Mouse (Mus musculus) urinary bladder, adult 2 months (tissue): ENCODE data around the gene Spag9. TPM values are rescaled to one million over a fixed set of nuclear protein-coding genes. Genes with fewer than 3 reads are reported as not detected.
"Not testable (repeated sequence)": the region's sequence is repeated elsewhere in the genome, so short reads cannot be mapped to it uniquely, and the experiment has no call there.

Source experiments
- DNase-seq: peaks from one replicate; pipeline ENCODE4 v3.0.0; 2022; ENCODE audit warnings: low spot score
- polyA plus RNA-seq: library from polyadenylated mRNA; depleted of rRNA; stranded (reverse); fragments of >200 nt; gene quantifications from 2 replicates; pipeline ENCODE4 v1.2.3, GENCODE M21; 2012

The Spag9 gene
- polyA plus RNA-seq, 1 experiment, result 42.1 TPM

- DNase-seq, result no peak
These were observed 9.6 kb upstream of the Spag9 start for GRCm38 (mm10) chr11:93986298-93986697.

- no peak for DNase-seq
These were observed 8.9 kb upstream of the Spag9 start for GRCm38 (mm10) chr11:93987026-93987425.

- no peak for DNase-seq
These were observed 8.1 kb upstream of the Spag9 start for GRCm38 (mm10) chr11:93987625-93988327.

- DNase-seq, result no peak
These were observed 7.4 kb upstream of the Spag9 start for GRCm38 (mm10) chr11:93988328-93989062.

- no peak for DNase-seq
These were observed 1.4 kb upstream of the Spag9 start for GRCm38 (mm10) chr11:93994531-93994930.

GRCm38 (mm10) chr11:93995111-93995719 is 676 bp upstream of the Spag9 start:
- peak; percentile 60 for DNase-seq

- DNase-seq, result no peak
These were observed 632 bp downstream of the Spag9 start for GRCm38 (mm10) chr11:93996306-93997140.

- DNase-seq, result no peak
These were observed 1.4 kb downstream of the Spag9 start for GRCm38 (mm10) chr11:93997141-93997775.

- no peak for DNase-seq
These were observed 3.4 kb downstream of the Spag9 start for GRCm38 (mm10) chr11:93999276-93999675.

- DNase-seq, result no peak
These were observed 7.5 kb downstream of the Spag9 start for GRCm38 (mm10) chr11:94003346-94003745.

GRCm38 (mm10) chr11:94019091-94019490 is 23.2 kb downstream of the Spag9 start:
- no peak for DNase-seq

GRCm38 (mm10) chr11:94020403-94020802 is 24.5 kb downstream of the Spag9 start:
- no peak for DNase-seq

GRCm38 (mm10) chr11:94026289-94026688 is 30.4 kb downstream of the Spag9 start:
- DNase-seq, result no peak

- no peak for DNase-seq
These were observed 36.2 kb downstream of the Spag9 start for GRCm38 (mm10) chr11:94032084-94032483.

- DNase-seq, result no peak
These were observed 37.1 kb downstream of the Spag9 start for GRCm38 (mm10) chr11:94032971-94033370.

GRCm38 (mm10) chr11:94035974-94036373 is 40.1 kb downstream of the Spag9 start:
- no peak for DNase-seq

GRCm38 (mm10) chr11:94041475-94041874 is 45.6 kb downstream of the Spag9 start:
- DNase-seq, result no peak

GRCm38 (mm10) chr11:94042301-94042700 is 46.4 kb downstream of the Spag9 start:
- DNase-seq, result not testable (repeated sequence)

GRCm38 (mm10) chr11:94043998-94044985 is 48.4 kb downstream of the Spag9 start:
- no peak for DNase-seq

GRCm38 (mm10) chr11:94045016-94045415 is 49.1 kb downstream of the Spag9 start:
- no peak for DNase-seq
